Mouse (Mus musculus) hindbrain, embryonic 13.5 days (tissue): ENCODE results near the gene Gtf3c5. TPM values are rescaled to one million over a fixed set of nuclear protein-coding genes. Genes with fewer than 3 reads are reported as not detected.

Source experiments
- ATAC-seq: fragments of 200-750 bp; cut with Nextera tagmentation; 2 replicates; pipeline ENCODE4 v1.8.0; 2017; ENCODE audit warnings: moderate TSS enrichment; ENCODE audit not compliant: low FRiP score
- H3K27ac ChIP-seq: fragments of 300-500 bp; sonication (generic); 2 replicates; pipeline ENCODE4 v1.5.1; 2015; ENCODE audit warnings: inconsistent platforms, mild to moderate bottlenecking, moderate library complexity
- H3K27me3 ChIP-seq: fragments of 300-500 bp; sonication (generic); 2 replicates; pipeline ENCODE4 v1.6.1; 2015; ENCODE audit warnings: mild to moderate bottlenecking, inconsistent platforms
- H3K36me3 ChIP-seq: fragments of 300-500 bp; sonication (generic); 2 replicates; pipeline ENCODE4 v1.6.1; 2015; ENCODE audit warnings: mild to moderate bottlenecking, inconsistent platforms
- H3K4me1 ChIP-seq: fragments of 300-500 bp; sonication (generic); replicated peaks from 2 replicates; pipeline ENCODE4 v1.6.1; 2015; ENCODE audit warnings: inconsistent platforms
- H3K4me2 ChIP-seq: fragments of 300-500 bp; sonication (generic); 2 replicates; pipeline ENCODE4 v1.6.1; 2015; ENCODE audit warnings: inconsistent platforms, mild to moderate bottlenecking, moderate library complexity
- H3K4me3 ChIP-seq: fragments of 300-500 bp; sonication (generic); 2 replicates; pipeline ENCODE4 v1.5.1; 2015; ENCODE audit warnings: mild to moderate bottlenecking, inconsistent platforms
- H3K9ac ChIP-seq: fragments of 300-500 bp; sonication (generic); 2 replicates; pipeline ENCODE4 v1.6.1; 2015; ENCODE audit warnings: mild to moderate bottlenecking, inconsistent platforms
- H3K9me3 ChIP-seq: fragments of 300-500 bp; sonication (generic); 2 replicates; pipeline ENCODE4 v1.6.1; 2016; ENCODE audit warnings: inconsistent platforms
- WGBS: fragments of 180-500 bp; shearing (Covaris S2); methylation state at CpG from one replicate; pipeline ENCODE4 v1.1.7; 2015; 5-methylcytosine and 5-hydroxymethylcytosine counted together
- polyA plus RNA-seq: library from polyadenylated mRNA; unstranded; fragments of >200 nt; fragmentation: Nextera tagmentation; extraction: Ambion mirVana; gene quantifications from 2 replicates; pipeline ENCODE4 v1.2.1, GENCODE M21; 2015

Gtf3c5 gene
- polyA plus RNA-seq, 1 experiment from 2014 or later, result 40.8 TPM

DNA sequence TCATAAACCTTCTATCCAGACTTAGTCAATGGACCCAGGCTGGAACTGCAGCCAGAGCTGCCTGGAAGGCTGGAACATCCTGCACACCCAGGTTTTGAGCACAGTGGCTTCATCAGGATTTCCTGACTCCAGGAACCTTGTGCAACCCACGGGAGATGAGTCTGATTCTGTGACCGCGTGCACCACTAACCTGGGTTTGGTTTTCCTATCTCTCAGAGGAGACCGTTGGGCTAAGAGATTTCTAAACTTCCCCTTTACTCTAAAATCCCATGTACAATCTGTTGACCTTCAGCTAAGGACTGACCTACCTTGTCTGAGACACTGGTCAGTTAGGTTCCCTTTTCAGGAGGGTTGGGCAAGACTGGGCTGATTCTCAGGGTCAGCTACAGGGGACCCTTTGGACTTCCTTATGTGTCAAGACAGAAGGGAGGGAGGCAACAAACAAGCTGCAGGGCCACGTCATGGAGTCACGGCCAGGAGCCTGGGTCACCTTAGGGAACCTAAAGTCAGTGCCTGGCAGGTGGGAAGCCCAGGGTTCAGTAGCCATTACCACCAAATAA lies 35.3 kb upstream of the Gtf3c5 start:
- 84% methylated on average over 6 of the region's 6 CpGs for WGBS
- Histone ChIP-seq H3K9me3 (no peaks in the 10 kb centered on the region), H3K36me3 (no peaks in the 10 kb centered on the region), H3K4me1 (peaks cover 4% of the 10 kb centered on the region; the same call in 1 of the 2 replicates), H3K27ac (no peak overlapping the region), H3K4me3 (no peak overlapping the region), H3K27me3 (peaks cover 44% of the 10 kb centered on the region), H3K4me2 (no peak overlapping the region), H3K9ac (no peak overlapping the region)
- ATAC-seq, result no peak

DNA sequence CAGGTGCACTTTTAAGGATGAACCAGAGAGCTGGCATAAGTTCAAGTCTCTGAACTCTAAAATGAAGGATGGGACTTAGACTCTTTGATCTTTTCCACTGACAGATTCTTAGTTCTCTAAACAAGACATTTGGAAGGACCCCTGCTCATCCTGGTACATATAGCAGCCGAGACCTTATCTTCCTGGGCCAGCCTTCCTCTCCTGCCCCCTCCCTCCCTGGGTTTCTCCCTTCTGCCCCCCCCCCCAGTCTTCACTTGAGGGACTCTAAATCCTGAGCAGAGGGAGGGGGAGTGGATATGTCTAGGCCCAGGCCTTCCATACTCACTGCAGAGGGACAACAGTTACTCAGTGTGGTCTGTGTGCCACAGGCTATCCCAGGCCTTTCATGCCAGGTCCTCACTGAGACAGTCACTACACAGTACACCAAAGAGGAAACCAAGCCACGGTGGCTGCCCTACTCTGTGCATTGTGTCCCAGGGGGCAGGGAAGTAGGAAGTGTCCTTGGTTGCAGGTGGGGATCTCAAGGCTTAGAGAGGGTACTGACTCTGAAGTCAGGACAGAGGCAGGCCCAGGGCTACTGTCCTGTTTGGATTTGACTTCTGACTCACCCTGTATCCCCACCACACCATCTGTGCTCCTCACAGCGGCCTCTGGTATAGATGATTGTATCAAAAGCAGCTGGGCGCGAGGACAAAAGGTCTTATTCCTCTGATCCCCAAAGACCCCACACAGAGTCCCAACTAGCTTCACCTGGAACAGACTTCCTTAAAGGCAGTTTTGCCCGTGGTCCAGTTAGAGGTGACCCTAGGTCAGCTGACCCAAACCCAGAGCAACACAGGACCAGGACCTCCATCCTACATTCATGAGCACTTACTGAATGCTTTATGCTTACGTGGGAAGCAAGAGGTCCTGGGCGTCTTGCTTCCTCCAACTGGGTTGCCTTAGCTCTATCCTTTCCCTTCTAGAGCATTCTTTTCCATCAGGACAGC lies 34.2 kb upstream of the Gtf3c5 start:
- no peaks in the 10 kb centered on the region for H3K36me3 ChIP-seq
- H3K4me1 ChIP-seq, result peaks cover 4% of the 10 kb centered on the region; the same call in 1 of the 2 replicates
- no peak overlapping the region for H3K9ac ChIP-seq
- no peak overlapping the region for H3K4me3 ChIP-seq
- no peaks in the 10 kb centered on the region for H3K9me3 ChIP-seq
- 78% methylated on average over 8 of the region's 8 CpGs for WGBS
- H3K27ac ChIP-seq, result no peak overlapping the region
- peaks cover 38% of the 10 kb centered on the region for H3K27me3 ChIP-seq
- ATAC-seq, result no peak
- H3K4me2 ChIP-seq, result no peak overlapping the region

DNA sequence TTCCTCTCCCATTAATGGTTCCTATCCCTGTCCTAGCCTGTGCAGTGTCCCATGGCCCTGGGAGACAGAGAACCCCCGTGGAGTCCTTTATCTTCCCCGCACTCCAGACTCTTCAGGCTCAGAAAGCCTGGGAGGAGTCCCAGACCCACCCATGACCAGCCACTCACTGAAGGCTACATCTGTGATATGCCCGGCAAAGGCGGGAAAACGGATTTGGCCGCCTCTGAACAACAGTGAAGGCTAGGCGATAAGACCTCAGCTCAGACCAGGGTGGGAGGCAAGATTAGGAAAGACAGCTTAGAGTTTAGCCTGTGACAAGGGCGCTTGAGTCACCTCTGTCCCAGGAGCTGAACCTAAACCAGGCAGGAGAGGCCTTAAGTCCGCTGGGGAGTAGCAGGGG lies 33.3 kb upstream of the Gtf3c5 start:
- Histone ChIP-seq H3K36me3 (no peaks in the 10 kb centered on the region), H3K4me3 (no peak overlapping the region), H3K9ac (no peak overlapping the region), H3K27ac (no peak overlapping the region), H3K4me1 (peaks cover 4% of the 10 kb centered on the region; the same call in 1 of the 2 replicates), H3K4me2 (no peak overlapping the region), H3K9me3 (no peaks in the 10 kb centered on the region), H3K27me3 (peaks cover 29% of the 10 kb centered on the region)
- 88% methylated on average over 9 of the region's 9 CpGs for WGBS
- ATAC-seq, result no peak

DNA sequence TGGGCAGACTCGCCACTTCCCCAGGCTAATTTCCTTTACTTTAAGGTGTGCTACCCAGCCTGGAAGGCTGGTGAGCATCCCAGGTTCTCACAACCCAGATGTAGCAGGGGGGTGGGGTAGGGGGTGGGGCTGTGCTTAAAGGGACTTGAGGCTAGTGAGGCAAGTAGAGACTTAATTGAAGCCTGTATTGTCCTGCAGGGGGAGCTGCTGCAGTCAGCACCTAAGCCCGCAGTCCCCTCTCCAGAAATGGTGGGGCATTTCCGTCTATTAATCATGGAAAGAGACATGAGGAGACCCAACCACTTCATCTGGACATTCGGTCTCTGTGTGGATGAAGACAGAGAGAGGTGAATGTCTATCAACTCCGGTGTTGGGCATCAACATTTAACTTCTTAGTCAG lies 32.8 kb upstream of the Gtf3c5 start:
- no peaks in the 10 kb centered on the region for H3K4me1 ChIP-seq
- no peak overlapping the region for H3K27ac ChIP-seq
- peaks cover 24% of the 10 kb centered on the region for H3K27me3 ChIP-seq
- 34% methylated on average over 5 of the region's 5 CpGs for WGBS
- H3K36me3 ChIP-seq, result no peaks in the 10 kb centered on the region
- ATAC-seq, result no peak
- H3K9ac ChIP-seq, result no peak overlapping the region
- no peaks in the 10 kb centered on the region for H3K9me3 ChIP-seq
- no peak overlapping the region for H3K4me2 ChIP-seq
- no peak overlapping the region for H3K4me3 ChIP-seq

DNA sequence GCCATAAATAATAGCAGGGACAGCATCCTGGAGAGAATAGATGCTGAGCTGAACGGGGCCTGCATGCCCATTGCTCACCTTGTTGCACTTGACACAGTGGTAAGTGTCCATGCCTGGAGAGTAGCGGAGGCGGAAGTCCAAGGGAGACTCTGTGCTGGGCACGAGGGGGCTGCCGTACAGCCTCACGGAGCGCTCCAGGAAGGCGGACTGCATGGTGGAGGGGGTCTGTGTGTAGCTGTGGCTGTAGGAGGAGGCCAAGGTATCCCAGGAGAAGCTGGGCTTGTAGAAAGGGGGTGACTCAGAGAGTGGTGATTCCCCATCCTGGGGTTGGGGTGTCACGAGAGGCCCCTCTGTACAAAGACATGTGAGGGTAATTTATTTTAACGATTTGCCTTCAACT lies 30.0 kb upstream of the Gtf3c5 start:
- 0 out of 2 replicates have a peak, but pooled peaks cover 5% of the 10 kb centered on the region for H3K4me1 ChIP-seq
- ATAC-seq, result no peak
- no peaks in the 10 kb centered on the region for H3K9me3 ChIP-seq
- H3K27ac ChIP-seq, result no peak overlapping the region
- 89% methylated on average over 10 of the region's 10 CpGs for WGBS
- H3K36me3 ChIP-seq, result no peaks in the 10 kb centered on the region
- no peak overlapping the region for H3K9ac ChIP-seq
- H3K4me2 ChIP-seq, result no peak overlapping the region
- no peak overlapping the region for H3K4me3 ChIP-seq
- 0 out of 2 replicates have a peak, but pooled peaks cover 8% of the 10 kb centered on the region for H3K27me3 ChIP-seq

DNA sequence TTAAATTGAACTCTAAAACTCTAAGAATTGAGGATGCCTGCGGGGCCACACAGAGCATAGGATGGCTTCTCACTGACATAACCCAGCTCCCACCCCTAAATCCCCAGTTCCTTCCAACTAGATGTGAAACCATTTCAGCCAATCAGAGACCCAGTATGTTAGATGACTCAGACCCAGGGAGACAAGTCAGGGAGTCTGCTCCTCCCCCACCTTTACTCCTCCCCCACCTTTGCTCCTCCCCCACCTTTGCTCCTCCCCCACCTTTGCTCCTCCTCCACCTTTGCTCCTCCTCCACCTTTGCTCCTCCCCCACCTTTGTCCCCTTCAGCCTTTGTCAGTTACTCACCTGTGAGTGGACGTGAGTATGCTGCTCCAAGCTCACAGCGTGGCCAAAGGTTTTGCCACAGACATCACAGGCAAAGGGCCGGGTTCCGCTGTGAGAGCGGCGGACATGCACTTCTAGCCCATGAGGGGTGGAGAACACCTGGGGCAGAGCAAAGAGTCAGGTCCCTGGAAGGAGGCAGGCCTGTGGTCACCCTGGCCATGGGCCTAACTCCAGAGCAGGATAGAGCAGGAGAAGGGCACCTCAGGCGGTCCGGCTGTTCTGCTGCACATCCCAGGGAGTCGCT lies 29.0 kb upstream of the Gtf3c5 start:
- 69% methylated on average over 10 of the region's 10 CpGs for WGBS
- no peak for ATAC-seq
- H3K9me3 ChIP-seq, result no peaks in the 10 kb centered on the region

DNA sequence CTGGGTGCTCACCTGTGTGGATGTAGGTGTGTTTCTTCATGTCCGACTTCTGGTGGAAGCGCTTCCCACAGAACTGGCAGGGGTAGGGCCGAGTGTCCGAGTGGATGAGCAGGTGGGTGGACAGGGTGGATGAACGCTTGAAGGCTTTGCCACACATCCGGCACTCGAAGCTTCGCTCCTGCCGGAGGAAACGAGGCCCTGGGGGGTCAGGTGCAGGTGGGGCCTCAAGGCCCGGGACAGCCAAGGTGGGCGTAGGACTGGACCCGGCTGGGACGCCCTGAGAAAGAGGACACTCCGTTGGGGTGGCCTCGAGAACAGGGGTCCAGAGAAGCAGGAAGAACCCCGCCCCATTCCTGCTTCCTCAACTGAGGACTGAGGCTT lies 27.8 kb upstream of the Gtf3c5 start:
- WGBS, result 83% methylated on average over 17 of the region's 17 CpGs
- H3K36me3 ChIP-seq, result no peaks in the 10 kb centered on the region
- H3K4me1 ChIP-seq, result 0 out of 2 replicates have a peak, but pooled peaks cover 5% of the 10 kb centered on the region

More for the DNA sequence above, 29.0 kb upstream of the Gtf3c5 start:
- Histone ChIP-seq H3K9ac (no peak overlapping the region), H3K27me3 (0 out of 2 replicates have a peak, but pooled peaks cover 8% of the 10 kb centered on the region), H3K4me2 (no peak overlapping the region), H3K27ac (no peak overlapping the region), H3K4me1 (0 out of 2 replicates have a peak, but pooled peaks cover 5% of the 10 kb centered on the region), H3K36me3 (no peaks in the 10 kb centered on the region), H3K4me3 (no peak overlapping the region)

DNA sequence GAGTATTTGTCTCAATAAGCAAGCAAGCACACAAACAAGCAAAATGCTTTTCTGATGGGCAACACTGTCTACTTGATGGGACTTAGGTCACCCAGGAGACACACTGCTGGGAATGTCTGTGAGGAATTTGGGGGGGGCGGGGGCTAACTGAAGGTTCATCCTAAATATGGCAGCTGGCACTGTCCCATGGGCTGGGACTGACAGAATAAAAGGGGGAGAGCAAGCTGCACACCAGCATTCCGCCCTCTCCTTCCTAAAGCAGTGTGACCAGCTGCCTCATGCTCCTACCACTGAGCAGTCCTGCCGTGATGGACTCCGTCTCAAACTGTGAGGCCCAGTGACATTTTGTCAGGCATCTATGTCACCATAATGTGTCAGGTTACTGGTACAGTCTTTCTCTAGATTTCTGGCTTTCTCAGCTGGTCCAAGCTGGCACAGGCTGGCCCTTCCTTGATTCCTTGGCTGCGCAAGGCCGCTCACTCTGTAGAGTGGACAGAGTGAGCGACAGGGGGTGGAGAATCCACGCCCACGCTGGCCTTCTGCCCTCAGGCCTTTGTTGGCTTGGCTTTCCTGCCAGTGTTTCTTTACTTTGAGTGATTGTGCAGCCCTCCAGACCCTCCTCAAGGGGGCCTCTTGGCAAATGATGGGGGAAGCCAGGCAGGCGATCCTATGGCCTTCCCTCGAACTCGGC lies 27.3 kb upstream of the Gtf3c5 start:
- H3K36me3 ChIP-seq, result no peaks in the 10 kb centered on the region
- no peak overlapping the region for H3K9ac ChIP-seq
- H3K4me3 ChIP-seq, result no peak overlapping the region
- 0 out of 2 replicates have a peak, but pooled peaks cover 7% of the 10 kb centered on the region for H3K4me1 ChIP-seq
- ATAC-seq, result no peak
- 0 out of 2 replicates have a peak, but pooled peaks cover 8% of the 10 kb centered on the region for H3K27me3 ChIP-seq
- H3K4me2 ChIP-seq, result no peak overlapping the region
- no peaks in the 10 kb centered on the region for H3K9me3 ChIP-seq
- H3K27ac ChIP-seq, result no peak overlapping the region
- 46% methylated on average over 12 of the region's 12 CpGs for WGBS

More for the DNA sequence above, 27.8 kb upstream of the Gtf3c5 start:
- no peak for ATAC-seq
- Histone ChIP-seq H3K4me3 (no peak overlapping the region), H3K27me3 (0 out of 2 replicates have a peak, but pooled peaks cover 8% of the 10 kb centered on the region), H3K9ac (no peak overlapping the region), H3K27ac (no peak overlapping the region), H3K9me3 (no peaks in the 10 kb centered on the region), H3K4me2 (no peak overlapping the region)

DNA sequence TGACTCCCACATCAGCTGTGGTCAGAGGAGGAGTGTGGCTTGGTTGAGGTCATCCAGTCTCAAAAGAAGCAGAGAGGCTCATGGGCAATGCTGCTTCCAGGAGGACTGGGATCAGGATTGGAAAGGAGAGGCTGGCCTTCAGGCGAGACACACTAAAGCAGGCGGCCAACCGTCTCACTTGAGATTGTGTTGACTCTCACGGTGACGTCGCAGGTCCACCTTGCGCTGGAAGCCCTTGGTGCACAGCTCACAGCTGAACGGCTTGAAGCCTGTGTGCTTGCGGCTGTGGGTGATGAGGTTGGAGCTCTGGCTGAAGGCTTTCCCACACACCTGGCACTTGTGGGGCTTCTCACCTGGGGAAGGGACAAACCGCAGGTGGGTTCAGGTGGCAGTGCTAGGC lies 26.3 kb upstream of the Gtf3c5 start:
- H3K9me3 ChIP-seq, result no peaks in the 10 kb centered on the region
- no peak for ATAC-seq
- H3K27ac ChIP-seq, result no peak overlapping the region
- 0 out of 2 replicates have a peak, but pooled peaks cover 5% of the 10 kb centered on the region for H3K27me3 ChIP-seq
- H3K36me3 ChIP-seq, result no peaks in the 10 kb centered on the region
- 91% methylated on average over 10 of the region's 10 CpGs for WGBS
- H3K4me1 ChIP-seq, result 0 out of 2 replicates have a peak, but pooled peaks cover 8% of the 10 kb centered on the region
- no peak overlapping the region for H3K4me2 ChIP-seq
- no peak overlapping the region for H3K9ac ChIP-seq
- H3K4me3 ChIP-seq, result no peak overlapping the region

DNA sequence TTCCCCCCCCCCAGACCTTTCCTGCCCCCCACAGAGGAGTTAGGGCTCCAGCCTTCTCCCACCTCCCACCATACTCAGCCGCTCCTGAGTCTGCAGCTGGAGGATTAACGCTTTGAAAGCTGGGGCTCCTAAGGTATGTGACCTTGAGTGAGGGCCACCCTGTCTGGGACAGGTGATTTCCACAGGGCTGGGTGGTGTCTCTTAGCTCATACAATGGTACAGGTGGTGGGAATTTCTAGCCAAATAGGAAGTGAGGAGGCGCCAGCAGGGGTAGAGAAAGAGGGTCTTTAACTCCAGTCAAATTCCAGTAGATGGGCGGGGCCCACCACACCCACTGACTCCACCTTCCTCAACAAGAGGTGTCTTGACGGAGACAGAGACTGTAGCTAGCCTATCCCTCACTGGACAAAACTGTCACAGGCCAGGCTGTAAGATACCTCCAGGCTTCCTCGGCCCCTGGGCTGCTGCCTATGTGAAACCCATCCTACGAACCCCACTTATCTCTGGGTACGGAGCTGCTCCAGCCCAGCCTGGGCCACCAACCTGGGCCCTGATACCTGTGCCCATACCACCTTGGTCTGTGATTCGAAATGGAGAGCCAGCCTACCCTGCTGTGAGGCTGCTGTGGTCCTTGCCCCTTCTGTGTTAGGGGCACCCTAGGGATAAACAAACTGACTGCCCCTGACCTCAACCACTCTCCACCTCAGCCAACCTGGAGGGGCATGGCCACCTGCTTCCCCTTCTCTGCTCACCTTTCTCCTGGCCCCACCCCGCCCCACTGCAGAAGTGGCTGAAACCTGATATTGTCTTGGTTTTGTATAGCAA lies 24.0 kb upstream of the Gtf3c5 start:
- H3K4me2 ChIP-seq, result no peak overlapping the region
- 0 out of 2 replicates have a peak, but pooled peaks cover 8% of the 10 kb centered on the region for H3K4me1 ChIP-seq
- ATAC-seq, result no peak
- no peaks in the 10 kb centered on the region for H3K9me3 ChIP-seq
- no peak overlapping the region for H3K4me3 ChIP-seq
- H3K36me3 ChIP-seq, result no peaks in the 10 kb centered on the region
- no peak overlapping the region for H3K9ac ChIP-seq
- 57% methylated on average over 10 of the region's 10 CpGs for WGBS
- H3K27ac ChIP-seq, result no peak overlapping the region
- no peaks in the 10 kb centered on the region for H3K27me3 ChIP-seq
